Mouse (Mus musculus) heart, postnatal 0 days (tissue): Measurements from ENCODE around the gene Map7. TPM values are rescaled to one million over a fixed set of nuclear protein-coding genes. Genes with fewer than 3 reads are reported as not detected.
A peak's percentile ranks its signal among the peaks of the same experiment; 100 is the strongest.

Source experiments
- ATAC-seq: fragments of 200-750 bp; cut with Nextera tagmentation; 2 replicates; pipeline ENCODE4 v1.8.0; 2017; ENCODE audit warnings: low read depth, moderate number of reproducible peaks, moderate library complexity; ENCODE audit not compliant: insufficient read depth
- DNase-seq: peaks from one replicate; pipeline ENCODE4 v3.0.0-alpha.2; 2016; ENCODE audit warnings: low spot score
- H3K27ac ChIP-seq: fragments of 300-500 bp; sonication (generic); 2 replicates; pipeline ENCODE4 v1.5.1; 2014; ENCODE audit warnings: low read depth, mild to moderate bottlenecking
- H3K27me3 ChIP-seq: fragments of 300-500 bp; sonication (generic); 2 replicates; pipeline ENCODE4 v1.6.1; 2014; ENCODE audit warnings: low read length, mixed read lengths; ENCODE audit not compliant: control insufficient read depth, insufficient read depth
- H3K36me3 ChIP-seq: fragments of 300-500 bp; sonication (generic); replicated peaks from 2 replicates; pipeline ENCODE4 v1.6.1; 2014; ENCODE audit warnings: low read length, mixed read lengths; ENCODE audit not compliant: control insufficient read depth, insufficient read depth
- H3K4me1 ChIP-seq: fragments of 300-500 bp; sonication (generic); 2 replicates; pipeline ENCODE4 v1.6.1; 2014; ENCODE audit warnings: antibody characterized with exemption; ENCODE audit not compliant: control insufficient read depth, insufficient read depth
- H3K4me2 ChIP-seq: fragments of 300-500 bp; sonication (generic); 2 replicates; pipeline ENCODE4 v1.6.1; 2014; ENCODE audit warnings: low read depth, mild to moderate bottlenecking, low read length, moderate library complexity
- H3K4me3 ChIP-seq: fragments of 300-500 bp; sonication (generic); 2 replicates; pipeline ENCODE4 v1.5.1; 2014; ENCODE audit warnings: low read depth, low read length
- H3K9ac ChIP-seq: fragments of 300-500 bp; sonication (generic); replicated peaks from 2 replicates; pipeline ENCODE4 v1.6.1; 2014; ENCODE audit warnings: low read depth, low read length, mixed read lengths
- H3K9me3 ChIP-seq: fragments of 300-500 bp; sonication (generic); replicated peaks from 2 replicates; pipeline ENCODE4 v1.6.1; 2016; ENCODE audit warnings: low read length; ENCODE audit not compliant: control insufficient read depth
- CTCF ChIP-seq: IDR thresholded peaks from 2 replicates; pipeline ENCODE4 v1.5.1; 2016; ENCODE audit warnings: antibody characterized with exemption, control low read depth, low read depth
- EP300 ChIP-seq: IDR thresholded peaks from 2 replicates; pipeline ENCODE4 v1.6.1; 2016; ENCODE audit warnings: antibody characterized with exemption, low read depth
- WGBS: fragments of 180-500 bp; shearing (Covaris S2); extraction: QIAGEN DNeasy Blood & Tissue Kit; methylation state at CpG from one replicate; pipeline ENCODE4 v1.1.7; 2014; 5-methylcytosine and 5-hydroxymethylcytosine counted together
- polyA plus RNA-seq: library from polyadenylated mRNA; unstranded; fragments of >200 nt; fragmentation: Nextera tagmentation; extraction: Ambion mirVana; gene quantifications from 2 replicates; pipeline ENCODE4 v1.2.1, GENCODE M21; 2015
- total RNA-seq: library from RNA; depleted of rRNA; stranded (reverse); fragments of >200 nt; gene quantifications from 2 replicates; pipeline ENCODE4 v1.2.3, GENCODE M21; 2014; ENCODE audit warnings: low replicate concordance

Map7 gene
- total and polyA plus RNA-seq, 2 experiments from 2014 or later = 5.9 to 7.5 TPM

- DNase-seq (no peak), ATAC-seq (no peak)
- Histone ChIP-seq H3K9me3 (no peaks in the 10 kb centered on the region), H3K27ac (peak overlapping the region; percentile 16), H3K36me3 (no peaks in the 10 kb centered on the region), H3K4me2 (no peak overlapping the region), H3K4me3 (no peak overlapping the region), H3K27me3 (no peaks in the 10 kb centered on the region), H3K9ac (no peak overlapping the region), H3K4me1 (peaks cover 27% of the 10 kb centered on the region)
- WGBS = 96% methylated on average over 2 of the region's 2 CpGs
- TF ChIP-seq EP300 = no peak
- TF ChIP-seq CTCF = no peak
Observed at GRCm38 (mm10) chr10:20185806-20186205, 37.5 kb downstream of the Map7 start.

GRCm38 (mm10) chr10:20186800-20187273 is 38.6 kb downstream of the Map7 start:
- Histone ChIP-seq H3K4me1 (peaks cover 19% of the 10 kb centered on the region), H3K4me3 (no peak overlapping the region), H3K9me3 (no peaks in the 10 kb centered on the region), H3K36me3 (no peaks in the 10 kb centered on the region), H3K4me2 (no peak overlapping the region), H3K9ac (no peak overlapping the region), H3K27me3 (no peaks in the 10 kb centered on the region), H3K27ac (no peak overlapping the region)
- no peak for ATAC-seq
- no peak for DNase-seq
- WGBS = 81% methylated on average over 5 of the region's 5 CpGs
- TF ChIP-seq EP300 = no peak
- TF ChIP-seq CTCF = no peak

- Histone ChIP-seq H3K4me1 (peaks cover 8% of the 10 kb centered on the region), H3K4me2 (no peak overlapping the region), H3K4me3 (no peak overlapping the region), H3K27ac (peak overlapping the region; percentile 64), H3K9ac (no peak overlapping the region), H3K36me3 (no peaks in the 10 kb centered on the region), H3K27me3 (no peaks in the 10 kb centered on the region), H3K9me3 (no peaks in the 10 kb centered on the region)
- ATAC-seq = peak; percentile 66
- WGBS = 66% methylated on average over 6 of the region's 6 CpGs
- peak; percentile 23 for DNase-seq
- TF ChIP-seq EP300 (no peak), CTCF (no peak)
Observed at GRCm38 (mm10) chr10:20190139-20190747, 42.0 kb downstream of the Map7 start.

GRCm38 (mm10) chr10:20194847-20195540 is 46.7 kb downstream of the Map7 start:
- no peak for ATAC-seq
- Histone ChIP-seq H3K27me3 (no peaks in the 10 kb centered on the region), H3K36me3 (no peaks in the 10 kb centered on the region), H3K9me3 (no peaks in the 10 kb centered on the region), H3K27ac (no peak overlapping the region), H3K4me1 (no peaks in the 10 kb centered on the region; the same call in 1 of the 2 replicates), H3K4me3 (no peak overlapping the region), H3K4me2 (no peak overlapping the region), H3K9ac (no peak overlapping the region)
- 53% methylated on average over 13 of the region's 13 CpGs for WGBS
- TF ChIP-seq EP300 (no peak), CTCF (no peak)
- no peak for DNase-seq

GRCm38 (mm10) chr10:20197039-20197438 is 48.8 kb downstream of the Map7 start:
- ATAC-seq (no peak), DNase-seq (no peak)
- Histone ChIP-seq H3K27me3 (no peaks in the 10 kb centered on the region), H3K27ac (no peak overlapping the region), H3K4me3 (no peak overlapping the region), H3K9ac (no peak overlapping the region), H3K9me3 (no peaks in the 10 kb centered on the region), H3K4me1 (no peaks in the 10 kb centered on the region), H3K36me3 (no peaks in the 10 kb centered on the region), H3K4me2 (no peak overlapping the region)
- WGBS = 52% methylated on average over 7 of the region's 7 CpGs
- TF ChIP-seq CTCF = no peak
